Mouse (Mus musculus): ENCODE results near the gene Rpl4. TPM values are rescaled to one million over a fixed set of nuclear protein-coding genes. Genes with fewer than 3 reads are reported as not detected.
A peak's percentile ranks its signal among the peaks of the same experiment; 100 is the strongest.
"Not testable (repeated sequence)": the region's sequence is repeated elsewhere in the genome, so short reads cannot be mapped to it uniquely, and the experiment has no call there.

The Rpl4 gene
- 592 and 651 TPM in 2 replicates for polyA plus RNA-seq (2015; fragmentation: Nextera tagmentation; extraction: Ambion mirVana)

GRCm38 (mm10) chr9:64172816-64173665, at the start of gene Rpl4, which contains the start of gene Zwilch:
TSS of gene Rpl4 (plus strand) at chr9:64173375.
TSS of gene Zwilch (minus strand) at chr9:64173104.
- peaks cover 22% of the 10 kb centered on the region for H3K4me1 ChIP-seq (ENCODE audit: control insufficient read depth, low read depth, low read length)
- H3K4me2 ChIP-seq (ENCODE audit: low read depth, low read length): peak within 1 kb of the TSS; percentile 73
- peaks cover 31% of the 10 kb centered on the region for H3K36me3 ChIP-seq (ENCODE audit: control insufficient read depth, insufficient read depth)
- H3K9me3 ChIP-seq (replicated peaks; ENCODE audit: control insufficient read depth, low read length): no peaks in the 10 kb centered on the region
- WGBS (ENCODE audit: insufficient replicate concordance): under 1% methylated on average over 42 of the region's 42 CpGs
- peak within 1 kb of the TSS; percentile 83 for H3K9ac ChIP-seq (ENCODE audit: low read depth, low read length)
- ATAC-seq (ENCODE audit: low read depth): peak; percentile 81
- peak within 1 kb of the TSS; percentile 86 for H3K27ac ChIP-seq (ENCODE audit: low read length)
- no peaks in the 10 kb centered on the region for H3K27me3 ChIP-seq (ENCODE audit: control insufficient read depth, insufficient read depth, low read depth, low read length)
- H3K4me3 ChIP-seq (ENCODE audit: low read depth, low read length): peak within 1 kb of the TSS; percentile 74

- H3K9ac ChIP-seq (ENCODE audit: low read depth, low read length); ATAC-seq (ENCODE audit: low read depth); H3K4me1 ChIP-seq (ENCODE audit: control insufficient read depth, low read depth, low read length); H3K4me3 ChIP-seq (ENCODE audit: low read depth, low read length); H3K27me3 ChIP-seq (ENCODE audit: control insufficient read depth, insufficient read depth, low read depth, low read length); H3K36me3 ChIP-seq (ENCODE audit: control insufficient read depth, insufficient read depth); H3K4me2 ChIP-seq (ENCODE audit: low read depth, low read length); H3K27ac ChIP-seq (ENCODE audit: low read length); H3K9me3 ChIP-seq (replicated peaks; ENCODE audit: control insufficient read depth, low read length): not testable (repeated sequence)
- WGBS (ENCODE audit: insufficient replicate concordance): 44% methylated on average over 3 of the region's 3 CpGs
Observed at GRCm38 (mm10) chr9:64124846-64125245, 48.3 kb upstream of the Rpl4 start.

GRCm38 (mm10) chr9:64125307-64125706, 47.9 kb upstream of the Rpl4 start:
- Histone ChIP-seq H3K36me3 (ENCODE audit: control insufficient read depth, insufficient read depth) (no peaks in the 10 kb centered on the region), H3K4me3 (ENCODE audit: low read depth, low read length) (no peak overlapping the region), H3K4me2 (ENCODE audit: low read depth, low read length) (no peak overlapping the region), H3K27ac (ENCODE audit: low read length) (no peak overlapping the region), H3K9ac (ENCODE audit: low read depth, low read length) (no peak overlapping the region), H3K27me3 (ENCODE audit: control insufficient read depth, insufficient read depth, low read depth, low read length) (no peaks in the 10 kb centered on the region), H3K4me1 (ENCODE audit: control insufficient read depth, low read depth, low read length) (no peaks in the 10 kb centered on the region; the same call in 1 of the 2 replicates), H3K9me3 (replicated peaks; ENCODE audit: control insufficient read depth, low read length) (no peaks in the 10 kb centered on the region)
- 69% methylated on average over 3 of the region's 3 CpGs for WGBS (ENCODE audit: insufficient replicate concordance)
- ATAC-seq (ENCODE audit: low read depth): no peak

- no peaks in the 10 kb centered on the region for H3K9me3 ChIP-seq (replicated peaks; ENCODE audit: control insufficient read depth, low read length)
- no peak overlapping the region for H3K9ac ChIP-seq (ENCODE audit: low read depth, low read length)
- no peak overlapping the region for H3K4me3 ChIP-seq (ENCODE audit: low read depth, low read length)
- WGBS (ENCODE audit: insufficient replicate concordance): 29% methylated on average over 12 of the region's 12 CpGs
- no peaks in the 10 kb centered on the region for H3K4me1 ChIP-seq (ENCODE audit: control insufficient read depth, low read depth, low read length)
- no peaks in the 10 kb centered on the region for H3K27me3 ChIP-seq (ENCODE audit: control insufficient read depth, insufficient read depth, low read depth, low read length)
- H3K27ac ChIP-seq (ENCODE audit: low read length): no peak overlapping the region
- no peak for ATAC-seq (ENCODE audit: low read depth)
- H3K36me3 ChIP-seq (ENCODE audit: control insufficient read depth, insufficient read depth): no peaks in the 10 kb centered on the region
- no peak overlapping the region for H3K4me2 ChIP-seq (ENCODE audit: low read depth, low read length)
Observed at GRCm38 (mm10) chr9:64126121-64126520, 47.1 kb upstream of the Rpl4 start.

GRCm38 (mm10) chr9:64131623-64132022, 41.6 kb upstream of the Rpl4 start:
- Histone ChIP-seq H3K4me2 (ENCODE audit: low read depth, low read length) (no peak overlapping the region), H3K4me1 (ENCODE audit: control insufficient read depth, low read depth, low read length) (no peaks in the 10 kb centered on the region), H3K36me3 (ENCODE audit: control insufficient read depth, insufficient read depth) (peaks cover under 1% of the 10 kb centered on the region), H3K4me3 (ENCODE audit: low read depth, low read length) (no peak overlapping the region), H3K9me3 (replicated peaks; ENCODE audit: control insufficient read depth, low read length) (no peaks in the 10 kb centered on the region), H3K9ac (ENCODE audit: low read depth, low read length) (no peak overlapping the region), H3K27ac (ENCODE audit: low read length) (no peak overlapping the region), H3K27me3 (ENCODE audit: control insufficient read depth, insufficient read depth, low read depth, low read length) (no peaks in the 10 kb centered on the region)
- WGBS (ENCODE audit: insufficient replicate concordance): 70% methylated on average over 6 of the region's 6 CpGs
- no peak for ATAC-seq (ENCODE audit: low read depth)

- H3K27me3 ChIP-seq (ENCODE audit: control insufficient read depth, insufficient read depth, low read depth, low read length); ATAC-seq (ENCODE audit: low read depth); H3K9me3 ChIP-seq (replicated peaks; ENCODE audit: control insufficient read depth, low read length); H3K27ac ChIP-seq (ENCODE audit: low read length); H3K4me2 ChIP-seq (ENCODE audit: low read depth, low read length); H3K4me3 ChIP-seq (ENCODE audit: low read depth, low read length); H3K9ac ChIP-seq (ENCODE audit: low read depth, low read length); H3K4me1 ChIP-seq (ENCODE audit: control insufficient read depth, low read depth, low read length): not testable (repeated sequence)
- WGBS (ENCODE audit: insufficient replicate concordance): 6% methylated on average over 6 of the region's 6 CpGs
- H3K36me3 ChIP-seq (ENCODE audit: control insufficient read depth, insufficient read depth): peaks cover 21% of the 10 kb centered on the region
Observed at GRCm38 (mm10) chr9:64138896-64139295, 34.3 kb upstream of the Rpl4 start.

- H3K9ac ChIP-seq (ENCODE audit: low read depth, low read length): no peak overlapping the region
- WGBS (ENCODE audit: insufficient replicate concordance): 69% methylated on average over 9 of the region's 9 CpGs
- H3K4me2 ChIP-seq (ENCODE audit: low read depth, low read length): no peak overlapping the region
- no peaks in the 10 kb centered on the region for H3K27me3 ChIP-seq (ENCODE audit: control insufficient read depth, insufficient read depth, low read depth, low read length)
- H3K4me3 ChIP-seq (ENCODE audit: low read depth, low read length): no peak overlapping the region
- peaks cover 25% of the 10 kb centered on the region for H3K36me3 ChIP-seq (ENCODE audit: control insufficient read depth, insufficient read depth)
- no peak for ATAC-seq (ENCODE audit: low read depth)
- H3K4me1 ChIP-seq (ENCODE audit: control insufficient read depth, low read depth, low read length): no peaks in the 10 kb centered on the region
- H3K27ac ChIP-seq (ENCODE audit: low read length): no peak overlapping the region
- no peaks in the 10 kb centered on the region for H3K9me3 ChIP-seq (replicated peaks; ENCODE audit: control insufficient read depth, low read length)
Observed at GRCm38 (mm10) chr9:64139879-64140278, 33.3 kb upstream of the Rpl4 start.

- ATAC-seq (ENCODE audit: low read depth): no peak
- H3K27me3 ChIP-seq (ENCODE audit: control insufficient read depth, insufficient read depth, low read depth, low read length): no peaks in the 10 kb centered on the region
- no peak overlapping the region for H3K4me3 ChIP-seq (ENCODE audit: low read depth, low read length)
- peaks cover 43% of the 10 kb centered on the region for H3K36me3 ChIP-seq (ENCODE audit: control insufficient read depth, insufficient read depth)
- H3K4me2 ChIP-seq (ENCODE audit: low read depth, low read length): no peak overlapping the region
- no peak overlapping the region for H3K27ac ChIP-seq (ENCODE audit: low read length)
- 29% methylated on average over 1 of the region's 1 CpGs for WGBS (ENCODE audit: insufficient replicate concordance)
- no peak overlapping the region for H3K9ac ChIP-seq (ENCODE audit: low read depth, low read length)
- H3K4me1 ChIP-seq (ENCODE audit: control insufficient read depth, low read depth, low read length): peaks cover 3% of the 10 kb centered on the region
- H3K9me3 ChIP-seq (replicated peaks; ENCODE audit: control insufficient read depth, low read length): no peaks in the 10 kb centered on the region
Observed at GRCm38 (mm10) chr9:64156641-64157040, 16.5 kb upstream of the Rpl4 start.

GRCm38 (mm10) chr9:64160471-64160870, 12.7 kb upstream of the Rpl4 start:
- Histone ChIP-seq H3K36me3 (ENCODE audit: control insufficient read depth, insufficient read depth) (peaks cover 45% of the 10 kb centered on the region), H3K4me3 (ENCODE audit: low read depth, low read length) (no peak overlapping the region)
- 80% methylated on average over 5 of the region's 5 CpGs for WGBS (ENCODE audit: insufficient replicate concordance)

More at GRCm38 (mm10) chr9:64160471-64160870, 12.7 kb upstream of the Rpl4 start:
- Histone ChIP-seq H3K9ac (ENCODE audit: low read depth, low read length) (no peak overlapping the region), H3K4me1 (ENCODE audit: control insufficient read depth, low read depth, low read length) (peaks cover 3% of the 10 kb centered on the region), H3K27ac (ENCODE audit: low read length) (no peak overlapping the region), H3K9me3 (replicated peaks; ENCODE audit: control insufficient read depth, low read length) (no peaks in the 10 kb centered on the region), H3K27me3 (ENCODE audit: control insufficient read depth, insufficient read depth, low read depth, low read length) (no peaks in the 10 kb centered on the region), H3K4me2 (ENCODE audit: low read depth, low read length) (no peak overlapping the region)
- ATAC-seq (ENCODE audit: low read depth): no peak

All from liver, embryonic 16.5 days (tissue).